Mouse (Mus musculus) B cell, adult (primary cell): ENCODE data around the gene Rhox3c. TPM values are rescaled to one million over a fixed set of nuclear protein-coding genes. Genes with fewer than 3 reads are reported as not detected.

ENCODE experiments used
- total RNA-seq: library from RNA; stranded (reverse); gene quantifications from 4 replicates; pipeline ENCODE4 v1.2.4, GENCODE M21; 2023; ENCODE audit not compliant: inconsistent age

The Rhox3c gene
- not detected in 4 replicates for total RNA-seq

GRCm38 (mm10) chrX:37458285-37458684 is at the start of gene Rhox3c:
TSS of gene Rhox3c (plus strand) at chrX:37458585.

GRCm38 (mm10) chrX:37411767-37412166 is 46.6 kb upstream of the Rhox3c start, which contains the start of gene Rhox2b:
TSS of gene Rhox2b (plus strand) at chrX:37412067.

GRCm38 (mm10) chrX:37432194-37432593 is 26.2 kb upstream of the Rhox3c start, which contains the start of gene Rhox4b:
TSS of gene Rhox4b (plus strand) at chrX:37432494.

GRCm38 (mm10) chrX:37453380-37453779 is 5.0 kb upstream of the Rhox3c start, which contains the start of gene Rhox2c:
TSS of gene Rhox2c (plus strand) at chrX:37453680.

GRCm38 (mm10) chrX:37480037-37480436 is 21.7 kb downstream of the Rhox3c start, which contains the start of gene Rhox4c:
TSS of gene Rhox4c (plus strand) at chrX:37480337.

GRCm38 (mm10) chrX:37514059-37514458 is 55.7 kb downstream of the Rhox3c start, which contains the start of gene Rhox4d:
TSS of gene Rhox4d (plus strand) at chrX:37514359.

Other genes with a start within 250 kb of the Rhox3c start
- not detected in 4 replicates for gene Gm9, start 247.5 kb upstream of the Rhox3c start, total RNA-seq
- not detected in 4 replicates for gene Rhox1, start 236.3 kb upstream of the Rhox3c start, total RNA-seq
- gene Rhox2a, start 213.6 kb upstream of the Rhox3c start, total RNA-seq: not detected in 4 replicates
- gene Rhox3a, start 208.7 kb upstream of the Rhox3c start, total RNA-seq: not detected in 4 replicates
- gene Rhox4a, start 193.2 kb upstream of the Rhox3c start, total RNA-seq: not detected in 4 replicates
- not detected in 4 replicates for gene Rhox3a2, start 78.6 kb upstream of the Rhox3c start, total RNA-seq
- not detected in 4 replicates for gene Rhox4a2, start 67.7 kb upstream of the Rhox3c start, total RNA-seq
- gene Rhox2b, start 46.5 kb upstream of the Rhox3c start, total RNA-seq: not detected in 4 replicates
- not detected in 4 replicates for gene Rhox4b, start 26.1 kb upstream of the Rhox3c start, total RNA-seq
- not detected in 4 replicates for gene Rhox2c, start 4.9 kb upstream of the Rhox3c start, total RNA-seq
- not detected in 4 replicates for gene Rhox4c, start 21.8 kb downstream of the Rhox3c start, total RNA-seq
- not detected in 4 replicates for gene Rhox2d, start 34.8 kb downstream of the Rhox3c start, total RNA-seq
- not detected in 4 replicates for gene Rhox4d, start 55.8 kb downstream of the Rhox3c start, total RNA-seq
- not detected in 4 replicates for gene Rhox2e, start 71.9 kb downstream of the Rhox3c start, total RNA-seq
- not detected in 4 replicates for gene Rhox3e, start 83.4 kb downstream of the Rhox3c start, total RNA-seq
- gene Rhox4e, start 98.8 kb downstream of the Rhox3c start, total RNA-seq: not detected in 4 replicates
- not detected in 4 replicates for gene Rhox2f, start 112.8 kb downstream of the Rhox3c start, total RNA-seq
- gene Rhox3f, start 122.4 kb downstream of the Rhox3c start, total RNA-seq: not detected in 4 replicates
- not detected in 4 replicates for gene Rhox4f, start 149.1 kb downstream of the Rhox3c start, total RNA-seq
- not detected in 4 replicates for gene Rhox3g, start 170.0 kb downstream of the Rhox3c start, total RNA-seq
- gene Rhox2g, start 184.9 kb downstream of the Rhox3c start, total RNA-seq: not detected in 4 replicates
- not detected in 4 replicates for gene Rhox4g, start 192.7 kb downstream of the Rhox3c start, total RNA-seq
- not detected in 4 replicates for gene Rhox3h, start 210.2 kb downstream of the Rhox3c start, total RNA-seq
- not detected in 4 replicates for gene Rhox2h, start 214.7 kb downstream of the Rhox3c start, total RNA-seq